Mouse (Mus musculus) cerebellum, postnatal 36 days (tissue): Measurements from ENCODE around the gene Kbtbd8.
A peak's percentile ranks its signal among the peaks of the same experiment; 100 is the strongest.

Experiments
- DNase-seq, 2 experiments: peaks; one replicate each; pipeline ENCODE4 v3.0.0; 2021 to 2022; ENCODE audit warnings: mixed read lengths in 2 of 2

Gene Kbtbd8

GRCm38 (mm10) chr6:95116946-95117345 is at the start of gene Kbtbd8:
Kbtbd8 (plus strand) TSS chr6:95117240.
- peak; percentile 9 to 26 for DNase-seq

GRCm38 (mm10) chr6:95069753-95070152 is 47.3 kb upstream of the Kbtbd8 start:
- no peak for DNase-seq

GRCm38 (mm10) chr6:95085276-95085675 is 31.8 kb upstream of the Kbtbd8 start:
- DNase-seq: no peak

GRCm38 (mm10) chr6:95087154-95087846 is 29.7 kb upstream of the Kbtbd8 start:
- DNase-seq: no peak

- DNase-seq: no peak
These were observed 29.0 kb upstream of the Kbtbd8 start for GRCm38 (mm10) chr6:95088075-95088474.

GRCm38 (mm10) chr6:95094695-95095094 is 22.3 kb upstream of the Kbtbd8 start:
- no peak for DNase-seq

GRCm38 (mm10) chr6:95098366-95099109 is 18.5 kb upstream of the Kbtbd8 start:
- peak; percentile 79 to 83 for DNase-seq

GRCm38 (mm10) chr6:95103706-95104105 is 13.3 kb upstream of the Kbtbd8 start:
- DNase-seq: no peak

- DNase-seq: no peak
These were observed 8.6 kb upstream of the Kbtbd8 start for GRCm38 (mm10) chr6:95108437-95108836.

- DNase-seq: no peak
These were observed 7.2 kb upstream of the Kbtbd8 start for GRCm38 (mm10) chr6:95109691-95110450.

- DNase-seq: no peak
These were observed 5.0 kb upstream of the Kbtbd8 start for GRCm38 (mm10) chr6:95112015-95112414.

GRCm38 (mm10) chr6:95116513-95116912 is 527 bp upstream of the Kbtbd8 start:
- no peak for DNase-seq

GRCm38 (mm10) chr6:95117614-95118541 is 838 bp downstream of the Kbtbd8 start:
- peak; percentile 92 to 94 for DNase-seq

- no peak for DNase-seq
These were observed 2.3 kb downstream of the Kbtbd8 start for GRCm38 (mm10) chr6:95119389-95119788.

GRCm38 (mm10) chr6:95149931-95150534 is 33.0 kb downstream of the Kbtbd8 start:
- no peak for DNase-seq

GRCm38 (mm10) chr6:95150885-95151284 is 33.8 kb downstream of the Kbtbd8 start:
- no peak for DNase-seq

- DNase-seq: no peak
These were observed 34.5 kb downstream of the Kbtbd8 start for GRCm38 (mm10) chr6:95151563-95151962.

- no peak for DNase-seq
These were observed 46.9 kb downstream of the Kbtbd8 start for GRCm38 (mm10) chr6:95163965-95164364.

GRCm38 (mm10) chr6:95165630-95166029 is 48.6 kb downstream of the Kbtbd8 start:
- no peak for DNase-seq

GRCm38 (mm10) chr6:95167668-95168227 is 50.7 kb downstream of the Kbtbd8 start:
- DNase-seq: no peak

GRCm38 (mm10) chr6:95169411-95169810 is 52.4 kb downstream of the Kbtbd8 start:
- no peak for DNase-seq
